Mouse (Mus musculus): Measurements from ENCODE around the gene Ctnnbip1. TPM values are rescaled to one million over a fixed set of nuclear protein-coding genes. Genes with fewer than 3 reads are reported as not detected.
A peak's percentile ranks its signal among the peaks of the same experiment; 100 is the strongest.

Gene Ctnnbip1
- total RNA-seq, 1 experiment: 18.3 TPM

DNA sequence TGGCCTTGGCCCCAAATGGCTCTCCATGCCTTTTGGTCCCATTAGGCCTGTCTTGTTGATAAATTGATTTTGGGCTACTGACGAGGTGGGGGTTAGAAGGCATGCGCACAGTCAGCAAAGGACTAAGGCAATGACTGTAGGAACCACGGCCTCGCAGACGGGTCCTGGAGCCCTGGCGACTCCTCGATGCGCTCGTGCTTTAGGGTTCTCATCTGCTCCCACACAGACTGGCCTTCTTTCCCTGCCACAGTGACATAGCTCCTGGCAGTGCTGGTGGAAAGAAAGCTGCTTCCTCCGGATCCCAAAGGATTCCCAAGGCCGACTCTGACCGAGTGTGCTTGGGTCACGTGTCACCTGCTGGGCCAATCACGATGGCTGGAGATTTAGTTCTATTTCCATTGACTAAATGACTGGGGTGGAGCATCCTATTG, 56.4 kb downstream of the Ctnnbip1 start:
- H3K36me3 ChIP-seq (ENCODE audit: control insufficient read depth, insufficient read depth, low read length, poor library complexity, severe bottlenecking): no peaks in the 10 kb centered on the region
- peak; percentile 59 for DNase-seq (ENCODE audit: low read depth, low spot score)
- in situ Hi-C loops (cut with MboI; ENCODE audit: low sequenced_read_pairs in 2 of 2, unreplicated experiment in 2 of 2): no loop called here
- TF ChIP-seq CHD2 (IDR thresholded peaks at IDR 0.05; ENCODE audit: low read depth, low read length) (no peak), HCFC1 (IDR thresholded peaks at IDR 0.05; ENCODE audit: borderline replicate concordance, insufficient read depth, low read length) (no peak), ZNF384 (IDR thresholded peaks at IDR 0.05; ENCODE audit: low read depth, low read length) (no peak), MAFK (IDR thresholded peaks at IDR 0.05; ENCODE audit: insufficient read depth, low read depth, low read length) (no peak), ZC3H11A (IDR thresholded peaks at IDR 0.05; ENCODE audit: borderline replicate concordance, low read depth, low read length) (no peak)
- H3K27ac ChIP-seq (ENCODE audit: insufficient read depth, low read depth, low read length, poor library complexity, severe bottlenecking): no peak overlapping the region
- H3K4me1 ChIP-seq (ENCODE audit: control insufficient read depth in 2 of 2, insufficient read depth in 2 of 2, low read length in 2 of 2, poor library complexity in 1 of 2): peaks cover 1 to 15% of the 10 kb centered on the region in 2 experiments; a peak in 2 of 4 replicates
- peak overlapping the region; percentile 75 for H3K9ac ChIP-seq (ENCODE audit: insufficient read depth, low read depth, low read length, poor library complexity, severe bottlenecking)
- no peaks in the 10 kb centered on the region for H3K9me3 ChIP-seq (ENCODE audit: control insufficient read depth, insufficient read depth, low read depth, low read length)
- H3K4me3 ChIP-seq (ENCODE audit: insufficient read depth in 1 of 2, low read depth in 1 of 2, low read length in 2 of 2, poor library complexity in 1 of 2, severe bottlenecking in 1 of 2): peak overlapping the region; percentile 51

DNA sequence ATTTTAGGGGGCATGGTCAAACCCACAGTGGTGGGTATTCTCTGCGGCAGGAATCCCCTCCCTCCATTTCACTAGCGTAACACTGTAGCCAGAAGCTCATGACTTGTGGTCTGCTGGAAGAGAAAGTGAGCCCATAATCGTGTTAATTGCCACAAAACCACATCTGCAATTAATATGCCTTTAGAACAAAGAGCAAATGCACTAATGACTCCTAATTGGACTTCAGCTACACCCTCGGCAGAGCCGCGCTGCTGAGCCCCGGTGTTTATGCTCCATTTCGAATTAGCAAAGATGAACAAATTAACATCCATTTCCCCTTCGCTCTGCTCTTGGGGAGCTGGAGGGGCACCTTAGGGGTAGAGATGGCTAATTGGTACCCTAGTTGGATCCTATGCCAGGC, 58.0 kb downstream of the Ctnnbip1 start:
- peaks cover 1 to 15% of the 10 kb centered on the region in 2 experiments; a peak in 2 of 4 replicates for H3K4me1 ChIP-seq (ENCODE audit: control insufficient read depth in 2 of 2, insufficient read depth in 2 of 2, low read length in 2 of 2, poor library complexity in 1 of 2)
- in situ Hi-C loops (cut with MboI; ENCODE audit: low sequenced_read_pairs in 2 of 2, unreplicated experiment in 2 of 2): no loop called here
- no peak overlapping the region for H3K27ac ChIP-seq (ENCODE audit: insufficient read depth, low read depth, low read length, poor library complexity, severe bottlenecking)
- DNase-seq (ENCODE audit: low read depth, low spot score): no peak
- no peak for TF ChIP-seq ZNF384 (IDR thresholded peaks at IDR 0.05; ENCODE audit: low read depth, low read length)
- no peak for TF ChIP-seq MAFK (IDR thresholded peaks at IDR 0.05; ENCODE audit: insufficient read depth, low read depth, low read length)
- no peak for TF ChIP-seq CHD2 (IDR thresholded peaks at IDR 0.05; ENCODE audit: low read depth, low read length)
- TF ChIP-seq ZC3H11A (IDR thresholded peaks at IDR 0.05; ENCODE audit: borderline replicate concordance, low read depth, low read length): no peak
- TF ChIP-seq HCFC1 (IDR thresholded peaks at IDR 0.05; ENCODE audit: borderline replicate concordance, insufficient read depth, low read length): no peak
- no peaks in the 10 kb centered on the region for H3K9me3 ChIP-seq (ENCODE audit: control insufficient read depth, insufficient read depth, low read depth, low read length)
- no peaks in the 10 kb centered on the region for H3K36me3 ChIP-seq (ENCODE audit: control insufficient read depth, insufficient read depth, low read length, poor library complexity, severe bottlenecking)
- H3K9ac ChIP-seq (ENCODE audit: insufficient read depth, low read depth, low read length, poor library complexity, severe bottlenecking): no peak overlapping the region
- H3K4me3 ChIP-seq (ENCODE audit: insufficient read depth in 1 of 2, low read depth in 1 of 2, low read length in 2 of 2, poor library complexity in 1 of 2, severe bottlenecking in 1 of 2): no peak overlapping the region

DNA sequence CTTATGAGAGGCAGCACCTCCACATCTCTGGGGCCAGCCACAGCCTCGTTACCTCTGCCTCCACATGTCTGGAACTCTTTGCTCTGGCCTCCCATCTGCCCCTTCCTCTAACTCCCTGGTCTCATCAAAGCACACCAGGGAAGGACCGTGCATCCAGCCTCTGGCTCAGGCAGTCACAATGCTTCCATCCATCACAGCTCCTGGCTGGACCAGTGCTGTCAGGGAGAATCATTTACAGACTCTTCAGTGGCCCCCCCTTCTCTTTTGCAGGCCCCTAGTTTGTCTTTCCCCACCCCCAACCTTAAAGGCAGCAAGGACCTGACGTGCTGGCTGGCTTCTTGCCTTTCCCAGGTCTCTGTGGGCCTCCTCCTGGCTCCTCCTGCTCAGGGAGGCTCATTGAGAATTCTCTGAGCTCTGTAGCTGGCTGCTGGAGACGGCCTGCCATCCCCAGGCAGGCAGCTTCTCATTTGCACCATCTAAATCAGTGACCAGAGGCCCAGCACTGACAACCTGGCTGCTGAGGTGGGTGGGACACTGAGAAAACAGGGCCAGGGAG, 59.0 kb downstream of the Ctnnbip1 start:
- Histone ChIP-seq H3K4me1 (ENCODE audit: control insufficient read depth in 2 of 2, insufficient read depth in 2 of 2, low read length in 2 of 2, poor library complexity in 1 of 2) (peaks cover 0 to 12% of the 10 kb centered on the region in 2 experiments; a peak in 1 of 4 replicates), H3K9ac (ENCODE audit: insufficient read depth, low read depth, low read length, poor library complexity, severe bottlenecking) (no peak overlapping the region), H3K9me3 (ENCODE audit: control insufficient read depth, insufficient read depth, low read depth, low read length) (no peaks in the 10 kb centered on the region), H3K4me3 (ENCODE audit: insufficient read depth in 1 of 2, low read depth in 1 of 2, low read length in 2 of 2, poor library complexity in 1 of 2, severe bottlenecking in 1 of 2) (no peak overlapping the region), H3K27ac (ENCODE audit: insufficient read depth, low read depth, low read length, poor library complexity, severe bottlenecking) (no peak overlapping the region), H3K36me3 (ENCODE audit: control insufficient read depth, insufficient read depth, low read length, poor library complexity, severe bottlenecking) (no peaks in the 10 kb centered on the region)
- DNase-seq (ENCODE audit: low read depth, low spot score): no peak
- TF ChIP-seq MAFK (IDR thresholded peaks at IDR 0.05; ENCODE audit: insufficient read depth, low read depth, low read length): no peak
- no peak for TF ChIP-seq ZNF384 (IDR thresholded peaks at IDR 0.05; ENCODE audit: low read depth, low read length)
- in situ Hi-C loops (cut with MboI; ENCODE audit: low sequenced_read_pairs in 2 of 2, unreplicated experiment in 2 of 2): no loop called here

DNA sequence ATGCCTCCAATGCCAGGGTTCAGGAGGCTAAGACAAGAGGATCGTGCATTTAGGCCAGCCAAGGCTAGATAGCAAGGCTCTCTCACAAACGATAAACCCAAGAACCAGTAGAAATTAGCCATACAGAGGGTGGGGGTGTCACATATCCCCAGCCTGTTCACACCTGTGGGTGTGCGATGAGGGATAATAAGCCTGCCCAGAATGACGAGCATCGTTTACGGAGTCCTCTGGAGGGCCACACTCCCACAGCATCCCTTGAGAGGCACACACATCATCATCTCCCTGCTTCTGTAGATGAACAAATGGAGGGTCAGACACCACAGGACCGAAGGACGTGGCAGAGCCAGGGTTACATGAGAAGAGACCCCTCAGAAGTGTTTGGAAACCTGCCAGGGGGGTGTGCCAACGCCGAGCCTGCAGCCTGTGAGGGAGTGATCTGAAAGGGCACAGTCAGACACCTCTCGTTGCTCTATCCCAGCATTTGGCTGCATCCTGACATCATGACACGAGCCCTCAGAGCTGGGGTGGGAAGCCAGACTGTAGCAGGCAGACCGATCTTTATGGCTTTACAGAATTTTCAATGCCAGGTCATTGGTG, 60.1 kb downstream of the Ctnnbip1 start:
- no peak overlapping the region for H3K27ac ChIP-seq (ENCODE audit: insufficient read depth, low read depth, low read length, poor library complexity, severe bottlenecking)
- H3K9me3 ChIP-seq (ENCODE audit: control insufficient read depth, insufficient read depth, low read depth, low read length): no peaks in the 10 kb centered on the region
- no peak for DNase-seq (ENCODE audit: low read depth, low spot score)
- H3K9ac ChIP-seq (ENCODE audit: insufficient read depth, low read depth, low read length, poor library complexity, severe bottlenecking): no peak overlapping the region
- H3K4me1 ChIP-seq (ENCODE audit: control insufficient read depth in 2 of 2, insufficient read depth in 2 of 2, low read length in 2 of 2, poor library complexity in 1 of 2): peaks cover 0 to 9% of the 10 kb centered on the region in 2 experiments; a peak in 1 of 4 replicates
- H3K36me3 ChIP-seq (ENCODE audit: control insufficient read depth, insufficient read depth, low read length, poor library complexity, severe bottlenecking): no peaks in the 10 kb centered on the region
- in situ Hi-C loops (cut with MboI; ENCODE audit: low sequenced_read_pairs in 2 of 2, unreplicated experiment in 2 of 2): no loop called here
- H3K4me3 ChIP-seq (ENCODE audit: insufficient read depth in 1 of 2, low read depth in 1 of 2, low read length in 2 of 2, poor library complexity in 1 of 2, severe bottlenecking in 1 of 2): no peak overlapping the region
- TF ChIP-seq HCFC1 (IDR thresholded peaks at IDR 0.05; ENCODE audit: borderline replicate concordance, insufficient read depth, low read length) (no peak), CHD2 (IDR thresholded peaks at IDR 0.05; ENCODE audit: low read depth, low read length) (no peak), MAFK (IDR thresholded peaks at IDR 0.05; ENCODE audit: insufficient read depth, low read depth, low read length) (no peak), ZNF384 (IDR thresholded peaks at IDR 0.05; ENCODE audit: low read depth, low read length) (no peak), ZC3H11A (IDR thresholded peaks at IDR 0.05; ENCODE audit: borderline replicate concordance, low read depth, low read length) (no peak)
